Mouse (Mus musculus): ENCODE results near the gene Rsph10b. TPM values are rescaled to one million over a fixed set of nuclear protein-coding genes. Genes with fewer than 3 reads are reported as not detected.

Gene Rsph10b
- polyA plus RNA-seq, 1 experiment: 11.7 TPM

DNA sequence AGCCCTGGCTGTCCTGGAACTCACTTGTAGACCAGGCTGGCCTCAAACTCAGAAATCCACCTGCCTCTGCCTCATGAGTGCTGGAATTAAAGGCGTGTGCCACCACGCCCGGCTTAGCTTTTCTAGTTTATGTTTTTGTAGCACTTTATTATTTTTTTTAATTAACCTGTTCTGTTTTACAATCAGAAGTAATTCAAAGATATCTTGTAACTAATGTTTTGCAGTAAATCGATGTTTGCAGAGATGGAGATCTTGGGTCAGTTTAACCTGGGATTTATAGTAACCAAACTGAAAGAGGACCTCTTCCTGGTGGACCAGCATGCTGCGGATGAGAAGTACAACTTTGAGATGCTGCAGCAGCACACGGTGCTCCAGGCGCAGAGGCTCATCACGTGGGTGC lies 5.0 kb upstream of the Rsph10b start, which contains the start of gene Gm42421:
Gene Gm42421, plus strand, starts transcription at position 301 of the 400 bp plus-strand sequence.
- Histone ChIP-seq H3K4me3 (replicated peaks; ENCODE audit: insufficient read depth, low read depth, low read length) (no peak within 1 kb of the TSS), H3K27ac (ENCODE audit: insufficient read depth, low read length) (no peak within 1 kb of the TSS), H3K27me3 (ENCODE audit: control insufficient read depth, insufficient read depth, low read length) (no peaks in the 10 kb centered on the region), H3K4me1 (ENCODE audit: control insufficient read depth, insufficient read depth, low read length) (no peaks in the 10 kb centered on the region)
- TF ChIP-seq CTCF (IDR thresholded peaks at IDR 0.05; ENCODE audit: borderline replicate concordance, insufficient read depth, low read depth, low read length) (no peak), POLR2A (IDR thresholded peaks at IDR 0.05; ENCODE audit: borderline replicate concordance, insufficient read depth, low read length) (no peak)
- 93% methylated on average over 8 of the region's 8 CpGs for WGBS
- no peak for DNase-seq

DNA sequence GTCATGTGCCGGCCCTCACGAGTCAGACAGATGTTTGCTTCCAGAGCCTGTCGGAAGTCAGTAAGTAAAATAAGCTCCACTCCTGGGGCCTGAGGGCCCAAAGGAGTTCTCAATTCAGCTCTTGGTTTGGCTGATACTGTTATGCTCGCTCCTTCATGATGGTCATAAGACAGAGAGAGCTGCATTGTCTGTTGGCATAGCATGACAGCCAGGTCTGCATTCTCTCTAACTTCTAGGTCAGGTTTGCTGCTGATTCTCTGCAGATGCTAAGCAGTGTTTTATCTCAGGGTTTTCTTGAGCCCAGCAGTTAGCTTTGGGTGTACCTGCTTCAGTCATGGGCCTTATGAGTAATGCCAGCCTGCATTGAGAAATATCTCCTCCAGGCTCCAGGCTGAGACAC lies 3.5 kb upstream of the Rsph10b start:
- H3K27ac ChIP-seq (ENCODE audit: insufficient read depth, low read length): no peak overlapping the region
- H3K4me1 ChIP-seq (ENCODE audit: control insufficient read depth, insufficient read depth, low read length): no peaks in the 10 kb centered on the region
- 87% methylated on average over 4 of the region's 4 CpGs for WGBS
- no peak for DNase-seq
- TF ChIP-seq CTCF (IDR thresholded peaks at IDR 0.05; ENCODE audit: borderline replicate concordance, insufficient read depth, low read depth, low read length) (no peak), POLR2A (IDR thresholded peaks at IDR 0.05; ENCODE audit: borderline replicate concordance, insufficient read depth, low read length) (no peak)
- H3K27me3 ChIP-seq (ENCODE audit: control insufficient read depth, insufficient read depth, low read length): no peaks in the 10 kb centered on the region
- no peak overlapping the region for H3K4me3 ChIP-seq (replicated peaks; ENCODE audit: insufficient read depth, low read depth, low read length)

DNA sequence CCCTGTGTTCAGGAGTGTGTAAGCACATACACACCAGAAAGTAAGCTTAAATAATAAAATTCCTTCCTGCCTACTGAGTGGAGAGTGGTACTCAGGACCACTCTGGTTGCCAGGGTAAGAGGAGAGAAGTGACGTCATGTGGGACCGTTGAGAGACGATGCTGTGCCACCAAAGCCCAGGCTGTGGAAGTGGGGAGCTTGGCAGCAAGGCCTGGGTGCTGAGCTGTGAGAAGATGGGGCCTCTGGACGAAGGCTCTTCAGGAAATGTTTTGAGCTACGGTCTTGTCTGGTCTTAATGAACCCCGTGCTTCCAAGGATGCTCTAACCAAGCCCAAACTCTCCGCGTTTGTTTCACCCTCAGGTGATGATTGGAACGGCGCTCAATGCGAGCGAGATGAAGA lies 2.2 kb upstream of the Rsph10b start:
- no peak overlapping the region for H3K27ac ChIP-seq (ENCODE audit: insufficient read depth, low read length)
- WGBS: 95% methylated on average over 12 of the region's 12 CpGs

DNA sequence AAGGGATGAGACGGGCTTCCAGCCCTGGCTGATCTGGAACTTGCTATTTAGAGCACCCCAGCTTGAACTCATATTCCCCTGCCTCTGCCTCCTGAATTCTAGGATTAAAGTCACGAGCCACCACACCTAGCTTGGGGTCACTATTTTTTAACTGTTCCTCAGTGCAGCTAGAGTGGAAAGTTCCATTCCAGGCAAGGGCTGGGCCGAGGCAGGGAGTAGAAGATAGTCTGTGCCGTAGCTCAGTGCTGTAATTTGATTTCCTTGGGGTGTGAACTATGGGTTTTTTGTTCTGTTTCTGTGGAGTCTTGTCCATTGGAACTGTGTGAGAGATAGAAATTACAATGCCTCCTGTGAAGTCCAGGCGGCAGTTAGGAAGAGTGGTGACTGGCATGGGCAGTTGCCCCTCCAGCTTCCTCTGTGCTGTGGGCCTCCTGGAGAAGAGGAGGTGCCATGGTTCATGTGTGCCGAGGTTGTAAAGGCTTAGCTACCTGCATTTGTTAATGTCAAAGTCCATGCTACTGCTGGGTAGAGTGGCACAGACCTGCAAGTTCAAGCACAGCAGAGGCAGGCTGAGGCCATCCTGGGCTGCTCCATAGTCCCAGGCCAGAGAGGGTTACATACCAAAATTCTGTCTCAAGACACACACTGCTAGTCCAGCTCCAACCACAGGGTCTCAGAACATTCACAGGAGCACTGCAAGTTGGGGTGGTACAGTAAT lies 813 bp upstream of the Rsph10b start:
- no peak overlapping the region for H3K27ac ChIP-seq (ENCODE audit: insufficient read depth, low read length)
- WGBS: 88% methylated on average over 6 of the region's 6 CpGs
- no peak for DNase-seq
- TF ChIP-seq POLR2A (IDR thresholded peaks at IDR 0.05; ENCODE audit: borderline replicate concordance, insufficient read depth, low read length) (no peak), CTCF (IDR thresholded peaks at IDR 0.05; ENCODE audit: borderline replicate concordance, insufficient read depth, low read depth, low read length) (no peak)
- no peaks in the 10 kb centered on the region for H3K27me3 ChIP-seq (ENCODE audit: control insufficient read depth, insufficient read depth, low read length)
- no peak overlapping the region for H3K4me3 ChIP-seq (replicated peaks; ENCODE audit: insufficient read depth, low read depth, low read length)
- H3K4me1 ChIP-seq (ENCODE audit: control insufficient read depth, insufficient read depth, low read length): no peaks in the 10 kb centered on the region

More for the DNA sequence above, 2.2 kb upstream of the Rsph10b start:
- TF ChIP-seq CTCF (IDR thresholded peaks at IDR 0.05; ENCODE audit: borderline replicate concordance, insufficient read depth, low read depth, low read length): no peak
- no peak for TF ChIP-seq POLR2A (IDR thresholded peaks at IDR 0.05; ENCODE audit: borderline replicate concordance, insufficient read depth, low read length)
- no peak for DNase-seq
- no peaks in the 10 kb centered on the region for H3K27me3 ChIP-seq (ENCODE audit: control insufficient read depth, insufficient read depth, low read length)
- H3K4me1 ChIP-seq (ENCODE audit: control insufficient read depth, insufficient read depth, low read length): no peaks in the 10 kb centered on the region
- no peak overlapping the region for H3K4me3 ChIP-seq (replicated peaks; ENCODE audit: insufficient read depth, low read depth, low read length)

DNA sequence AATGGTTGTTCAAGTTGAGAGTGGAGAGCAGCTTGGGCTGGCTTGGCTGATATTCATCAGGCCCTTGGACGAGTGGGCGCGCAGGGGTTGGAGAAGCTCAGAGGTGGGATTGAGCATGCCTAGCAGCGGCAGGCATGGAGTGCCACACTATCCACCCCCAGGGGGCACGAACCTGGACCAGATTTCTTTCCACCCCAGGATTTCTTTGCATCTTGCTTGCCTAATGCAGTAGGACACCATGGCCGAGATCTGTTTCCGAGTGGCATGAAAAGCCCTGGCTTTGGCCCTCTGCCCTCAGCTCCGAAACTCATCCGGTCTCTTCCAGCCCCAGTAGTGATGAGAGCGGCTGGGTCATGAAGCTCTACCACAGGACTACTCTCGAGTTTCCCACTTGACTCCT lies 579 bp downstream of the Rsph10b start:
- Histone ChIP-seq H3K4me1 (ENCODE audit: control insufficient read depth, insufficient read depth, low read length) (no peaks in the 10 kb centered on the region), H3K27me3 (ENCODE audit: control insufficient read depth, insufficient read depth, low read length) (no peaks in the 10 kb centered on the region), H3K27ac (ENCODE audit: insufficient read depth, low read length) (no peak overlapping the region), H3K4me3 (replicated peaks; ENCODE audit: insufficient read depth, low read depth, low read length) (no peak overlapping the region)
- 61% methylated on average over 11 of the region's 11 CpGs for WGBS
- TF ChIP-seq CTCF (IDR thresholded peaks at IDR 0.05; ENCODE audit: borderline replicate concordance, insufficient read depth, low read depth, low read length): no peak
- no peak for TF ChIP-seq POLR2A (IDR thresholded peaks at IDR 0.05; ENCODE audit: borderline replicate concordance, insufficient read depth, low read length)
- DNase-seq: no peak

DNA sequence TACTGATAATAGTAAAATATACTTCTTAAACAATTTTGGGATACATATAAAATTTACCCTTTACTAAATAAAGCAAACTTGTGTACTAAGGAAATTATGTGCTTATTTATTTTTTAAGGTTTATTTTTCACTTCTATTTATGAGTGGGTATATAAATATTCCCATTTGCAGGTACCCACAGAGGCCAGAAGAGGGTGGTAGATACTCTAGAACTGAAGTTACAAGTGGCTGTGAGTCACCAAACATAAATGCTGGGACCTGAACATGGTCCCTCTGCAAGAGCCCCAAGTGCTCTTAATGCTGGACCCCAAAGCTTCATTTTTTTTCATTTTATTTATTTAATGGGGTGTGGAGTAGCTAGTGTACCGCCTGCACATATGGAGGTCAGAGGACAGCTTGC lies 1.0 kb downstream of the Rsph10b start:
- H3K27ac ChIP-seq (ENCODE audit: insufficient read depth, low read length): no peak overlapping the region
- TF ChIP-seq POLR2A (IDR thresholded peaks at IDR 0.05; ENCODE audit: borderline replicate concordance, insufficient read depth, low read length) (no peak), CTCF (IDR thresholded peaks at IDR 0.05; ENCODE audit: borderline replicate concordance, insufficient read depth, low read depth, low read length) (no peak)
- no peaks in the 10 kb centered on the region for H3K27me3 ChIP-seq (ENCODE audit: control insufficient read depth, insufficient read depth, low read length)
- no peaks in the 10 kb centered on the region for H3K4me1 ChIP-seq (ENCODE audit: control insufficient read depth, insufficient read depth, low read length)
- no peak for DNase-seq
- H3K4me3 ChIP-seq (replicated peaks; ENCODE audit: insufficient read depth, low read depth, low read length): no peak overlapping the region
- 93% methylated on average over 1 of the region's 1 CpGs for WGBS

DNA sequence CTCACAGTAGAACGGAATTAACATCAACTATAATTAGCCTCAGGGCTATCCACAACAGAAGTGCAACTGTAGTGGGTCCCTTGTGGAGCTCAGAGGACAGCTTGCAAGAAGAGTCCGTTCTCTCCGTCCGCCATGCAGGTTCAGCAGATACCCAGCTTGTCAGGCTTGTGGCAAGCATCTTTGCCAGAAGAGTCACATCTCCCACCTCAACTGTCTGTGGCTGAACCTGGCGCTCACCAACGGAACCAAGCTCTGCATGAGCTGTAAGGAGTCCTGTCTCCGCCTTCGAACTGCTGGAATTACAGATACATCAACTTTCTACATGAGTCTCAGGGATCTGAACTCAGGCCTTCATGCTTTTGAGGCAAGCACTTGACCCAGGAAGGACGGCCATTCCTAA lies 3.3 kb downstream of the Rsph10b start:
- no peak for TF ChIP-seq POLR2A (IDR thresholded peaks at IDR 0.05; ENCODE audit: borderline replicate concordance, insufficient read depth, low read length)
- no peak for TF ChIP-seq CTCF (IDR thresholded peaks at IDR 0.05; ENCODE audit: borderline replicate concordance, insufficient read depth, low read depth, low read length)
- no peak overlapping the region for H3K27ac ChIP-seq (ENCODE audit: insufficient read depth, low read length)
- H3K4me1 ChIP-seq (ENCODE audit: control insufficient read depth, insufficient read depth, low read length): no peaks in the 10 kb centered on the region
- no peak overlapping the region for H3K4me3 ChIP-seq (replicated peaks; ENCODE audit: insufficient read depth, low read depth, low read length)
- 86% methylated on average over 9 of the region's 9 CpGs for WGBS
- DNase-seq: no peak
- no peaks in the 10 kb centered on the region for H3K27me3 ChIP-seq (ENCODE audit: control insufficient read depth, insufficient read depth, low read length)

DNA sequence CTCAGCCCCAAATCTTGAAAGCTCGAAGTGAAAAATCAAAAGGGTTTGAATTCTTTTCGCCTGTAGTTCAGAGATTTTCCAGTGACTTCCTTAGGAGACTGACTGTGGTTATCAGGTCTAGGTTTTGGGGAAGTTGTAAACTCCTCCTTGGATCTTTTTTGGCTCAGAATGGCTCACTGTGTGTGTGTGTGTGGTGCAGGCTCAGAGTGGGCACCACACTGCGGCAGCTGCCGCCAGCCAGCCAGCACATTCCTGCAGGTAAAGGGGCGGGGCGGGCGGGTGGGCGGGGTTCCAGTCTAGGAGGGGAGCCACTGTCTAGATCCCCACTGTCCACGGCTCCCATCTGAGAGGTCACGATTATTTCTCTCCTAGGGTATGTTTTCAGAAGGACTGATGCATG lies 8.8 kb downstream of the Rsph10b start:
- H3K27me3 ChIP-seq (ENCODE audit: control insufficient read depth, insufficient read depth, low read length): no peaks in the 10 kb centered on the region
- WGBS: 21% methylated on average over 10 of the region's 10 CpGs
- TF ChIP-seq CTCF (IDR thresholded peaks at IDR 0.05; ENCODE audit: borderline replicate concordance, insufficient read depth, low read depth, low read length): no peak
- TF ChIP-seq POLR2A (IDR thresholded peaks at IDR 0.05; ENCODE audit: borderline replicate concordance, insufficient read depth, low read length): no peak
- H3K4me3 ChIP-seq (replicated peaks; ENCODE audit: insufficient read depth, low read depth, low read length): no peak overlapping the region
- H3K27ac ChIP-seq (ENCODE audit: insufficient read depth, low read length): no peak overlapping the region
- no peaks in the 10 kb centered on the region for H3K4me1 ChIP-seq (ENCODE audit: control insufficient read depth, insufficient read depth, low read length)
- DNase-seq: no peak

Data from cerebellum, adult 2 months (tissue).